7 mouse cellular contexts compared by ENCODE assay signal in genomic region chr6:54430221-54430620, GRCm38 (mm10). TPM values are rescaled to one million over a fixed set of nuclear protein-coding genes. Genes with fewer than 3 reads are reported as not detected.
DNase-seq lines count a peak whose midpoint lies in the region; ATAC-seq and TF ChIP-seq lines count a peak whose summit lies in the region.

No protein-coding gene starts in this region.

- WGBS in liver, adult 2 months = 23% methylated on average over 7 of the region's 7 CpGs
- 40% methylated on average over 7 of the region's 7 CpGs for WGBS in forebrain, embryonic 13.5 days
- WGBS in limb, embryonic 12.5 days = 39% methylated on average over 7 of the region's 7 CpGs
- 37% methylated on average over 7 of the region's 7 CpGs for WGBS in small intestine, adult 2 months

- no peaks in the 10 kb centered on the region for H3K36me3 ChIP-seq in liver, adult 2 months (ENCODE audit: control insufficient read depth, insufficient read depth, low read length)
- no peaks in the 10 kb centered on the region for H3K36me3 ChIP-seq in forebrain, embryonic 13.5 days (ENCODE audit: poor library complexity, severe bottlenecking)
- no peaks in the 10 kb centered on the region for H3K36me3 ChIP-seq in limb, embryonic 12.5 days
- no peaks in the 10 kb centered on the region for H3K36me3 ChIP-seq in small intestine, adult 2 months (ENCODE audit: control insufficient read depth, insufficient read depth, low read length)

- TF ChIP-seq CTCF in liver, adult 2 months (IDR thresholded peaks at IDR 0.05; ENCODE audit: low read depth, low read length) = no peak
- no peak for TF ChIP-seq CTCF in small intestine, adult 2 months (IDR thresholded peaks at IDR 0.05; ENCODE audit: extremely low read depth, insufficient read length, insufficient replicate concordance, low read depth, low read length)

- H3K9ac ChIP-seq in liver, adult 2 months (ENCODE audit: low read depth, low read length) = peak overlapping the region; percentile 90; the same call in 1 of the 2 replicates
- H3K9ac ChIP-seq in forebrain, embryonic 13.5 days = peak overlapping the region; percentile 74
- H3K9ac ChIP-seq in limb, embryonic 12.5 days (replicated peaks) = peak overlapping the region; percentile 60

- peaks cover 4% of the 10 kb centered on the region; the same call in 1 of the 2 replicates for H3K79me2 ChIP-seq in liver, adult 2 months (ENCODE audit: control insufficient read depth, insufficient read depth, low read length)

- no peak for TF ChIP-seq POLR2A in liver, adult 2 months (IDR thresholded peaks at IDR 0.05; ENCODE audit: extremely low read depth, insufficient read depth, low read length)
- no peak for TF ChIP-seq POLR2A in small intestine, adult 2 months (IDR thresholded peaks at IDR 0.05; ENCODE audit: low read depth, low read length)

- H3K9me3 ChIP-seq in forebrain, embryonic 13.5 days (replicated peaks) = no peaks in the 10 kb centered on the region
- no peaks in the 10 kb centered on the region for H3K9me3 ChIP-seq in limb, embryonic 12.5 days

- no peak overlapping the region for H3K27ac ChIP-seq in liver, adult 2 months (replicated peaks; ENCODE audit: insufficient read depth, low read depth, low read length)
- no peak overlapping the region for H3K27ac ChIP-seq in forebrain, embryonic 13.5 days
- H3K27ac ChIP-seq in limb, embryonic 12.5 days = no peak overlapping the region
- no peak overlapping the region for H3K27ac ChIP-seq in small intestine, adult 2 months (ENCODE audit: insufficient read depth, low read depth, low read length)

- H3K4me1 ChIP-seq in liver, adult 2 months (ENCODE audit: control insufficient read depth, insufficient read depth, low read length) = peaks cover 17% of the 10 kb centered on the region
- H3K4me1 ChIP-seq in forebrain, embryonic 13.5 days = peaks cover 49% of the 10 kb centered on the region
- H3K4me1 ChIP-seq in limb, embryonic 12.5 days (replicated peaks) = peaks cover 16% of the 10 kb centered on the region
- H3K4me1 ChIP-seq in small intestine, adult 2 months (ENCODE audit: control insufficient read depth, insufficient read depth, insufficient read length, low read length) = no peaks in the 10 kb centered on the region; the same call in 1 of the 2 replicates

- ATAC-seq in forebrain, embryonic 13.5 days = no peak
- peak; percentile 11; the same call in 1 of the 2 replicates for ATAC-seq in limb, embryonic 12.5 days (ENCODE audit: insufficient number of reproducible peaks, insufficient read depth, low FRiP score, low TSS enrichment, low read depth)
- ATAC-seq in megakaryocyte progenitor cell, adult 5-6 weeks (replicated peaks; ENCODE audit: poor library complexity) = no peak

- no peaks in the 10 kb centered on the region for H3K27me3 ChIP-seq in liver, adult 2 months (ENCODE audit: control insufficient read depth, insufficient read depth, low read length)
- H3K27me3 ChIP-seq in forebrain, embryonic 13.5 days = peaks cover 26% of the 10 kb centered on the region
- H3K27me3 ChIP-seq in limb, embryonic 12.5 days = peaks cover 47% of the 10 kb centered on the region
- no peaks in the 10 kb centered on the region for H3K27me3 ChIP-seq in small intestine, adult 2 months (ENCODE audit: control insufficient read depth, insufficient read depth, low read length)

- peak overlapping the region; percentile 96 for H3K4me2 ChIP-seq in forebrain, embryonic 13.5 days
- peak overlapping the region; percentile 96 for H3K4me2 ChIP-seq in limb, embryonic 12.5 days

- H3K4me3 ChIP-seq in liver, adult 2 months (ENCODE audit: insufficient read depth, low read depth, low read length) = peak overlapping the region; percentile 83
- H3K4me3 ChIP-seq in forebrain, embryonic 13.5 days = peak overlapping the region; percentile 59
- peak overlapping the region; percentile 57 for H3K4me3 ChIP-seq in limb, embryonic 12.5 days (replicated peaks)
- peak overlapping the region; percentile 89 for H3K4me3 ChIP-seq in small intestine, adult 2 months (ENCODE audit: low read depth, low read length)

- peak; percentile 67 for DNase-seq in liver, adult 2 months (ENCODE audit: extremely low read depth, low read depth, low spot score)
- no peak for DNase-seq in liver
- no peak for DNase-seq in yolk sac, embryonic 10.5 days (ENCODE audit: low spot score)

RNA-seq across cellular contexts. Expression of gene Wipf3, which starts 0.8 kb away (rescaled TPM):
- total RNA-seq in liver, adult 2 months (2014; rRNA removed) = 6.0 and 6.4 TPM in 2 replicates
- polyA plus RNA-seq in liver, adult 2 months (2012; rRNA removed) = 2.0 and 2.3 TPM in 2 replicates
- 2.4 and 2.8 TPM in 2 replicates for polyA plus RNA-seq in forebrain, embryonic 13.5 days (2015; fragmentation: Nextera tagmentation; extraction: Ambion mirVana)
- 1.0 and 1.1 TPM in 2 replicates for polyA plus RNA-seq in limb, embryonic 12.5 days (2016; fragmentation: Nextera tagmentation; extraction: Ambion mirVana)
- polyA plus RNA-seq in small intestine, adult 2 months (2012; rRNA removed) = 4.2 and 8.8 TPM in 2 replicates
- total RNA-seq in megakaryocyte progenitor cell, adult 5-6 weeks (2015) = not detected in 2 replicates
- not detected in 2 replicates for total RNA-seq in megakaryocyte progenitor cell, adult 5-6 weeks (2017)
